Mouse (Mus musculus): ENCODE measurements around the gene Maml2. TPM values are rescaled to one million over a fixed set of nuclear protein-coding genes. Genes with fewer than 3 reads are reported as not detected.
A peak's percentile ranks its signal among the peaks of the same experiment; 100 is the strongest.

Gene Maml2
- polyA plus RNA-seq, 1 experiment from 2014 or later, result 10.0 TPM

DNA sequence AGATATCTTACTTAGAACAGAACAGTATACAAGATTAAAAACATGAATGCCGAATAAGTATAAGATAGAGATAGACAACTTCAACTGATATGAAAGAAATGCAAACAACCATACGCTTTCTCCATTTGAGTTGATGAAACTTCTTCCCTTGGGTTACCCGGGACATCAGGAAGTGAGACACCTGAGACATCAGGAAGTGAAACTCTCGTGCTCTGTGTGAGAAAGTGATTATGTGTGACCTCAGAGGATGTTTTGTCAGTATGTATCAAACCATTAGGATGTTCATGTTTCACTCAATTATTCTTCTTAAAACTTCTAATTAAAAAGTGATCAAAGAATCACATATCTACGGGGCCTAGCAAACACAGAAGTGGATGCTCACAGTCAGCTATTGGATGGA is 257.0 kb downstream of the Maml2 start:
- Histone ChIP-seq H3K4me3 (no peak overlapping the region), H3K9me3 (no peaks in the 10 kb centered on the region), H3K36me3 (replicated peaks) (no peaks in the 10 kb centered on the region), H3K27me3 (replicated peaks) (no peaks in the 10 kb centered on the region), H3K27ac (no peak overlapping the region), H3K4me2 (no peak overlapping the region), H3K4me1 (no peaks in the 10 kb centered on the region), H3K9ac (no peak overlapping the region)
- WGBS, result 94% methylated on average over 5 of the region's 5 CpGs
- no peak for ATAC-seq (replicated peaks)

DNA sequence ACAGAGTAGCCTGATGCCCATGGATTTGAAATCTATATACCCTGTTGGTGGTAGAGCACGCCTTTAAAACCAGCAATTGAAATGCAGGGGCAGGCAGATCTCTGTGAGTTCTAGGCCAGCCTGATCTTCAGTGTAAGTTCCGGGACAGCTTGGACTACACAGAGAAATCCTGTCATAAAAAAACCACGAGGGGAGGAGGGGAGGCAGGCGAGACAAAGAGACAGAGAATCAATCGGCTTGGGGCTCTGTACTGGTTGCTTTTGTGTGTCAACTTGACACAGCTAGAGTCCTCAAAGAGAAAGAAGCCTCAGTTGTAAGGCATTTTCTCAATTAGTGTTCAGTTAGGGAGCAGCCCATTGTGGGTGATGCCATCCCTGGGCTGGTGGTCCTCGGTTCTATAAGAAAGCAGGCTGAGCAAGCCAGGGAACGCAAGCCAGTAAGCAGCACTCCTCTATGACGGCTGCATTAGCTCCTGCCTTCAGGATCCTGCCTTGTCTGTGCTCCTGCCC is 258.3 kb downstream of the Maml2 start:
- H3K4me3 ChIP-seq, result no peak overlapping the region
- no peak for ATAC-seq (replicated peaks)
- no peak overlapping the region for H3K4me2 ChIP-seq
- no peaks in the 10 kb centered on the region for H3K36me3 ChIP-seq (replicated peaks)
- no peaks in the 10 kb centered on the region for H3K9me3 ChIP-seq
- no peaks in the 10 kb centered on the region for H3K27me3 ChIP-seq (replicated peaks)
- no peaks in the 10 kb centered on the region for H3K4me1 ChIP-seq
- no peak overlapping the region for H3K27ac ChIP-seq
- WGBS, result 35% methylated on average over 8 of the region's 8 CpGs
- H3K9ac ChIP-seq, result no peak overlapping the region

DNA sequence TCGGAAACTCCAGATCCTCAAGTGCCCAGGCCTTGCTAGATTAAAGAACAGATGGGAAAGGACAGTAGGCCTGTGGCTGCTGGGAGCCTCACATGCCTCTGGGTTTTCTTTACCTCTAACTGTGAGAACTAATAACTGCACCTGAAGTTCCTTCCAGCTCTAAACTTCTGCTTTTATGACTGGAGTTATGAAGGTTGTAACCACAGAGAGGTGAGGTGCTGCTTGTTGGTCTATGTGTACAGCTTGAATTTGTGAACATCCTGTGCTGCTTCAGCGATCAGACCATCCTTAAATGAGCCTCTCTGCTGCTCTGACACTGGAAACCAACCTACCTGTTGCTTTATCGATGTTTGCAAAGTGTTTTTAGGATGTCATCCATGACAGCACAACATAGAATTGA is 258.9 kb downstream of the Maml2 start:
- Histone ChIP-seq H3K9me3 (no peaks in the 10 kb centered on the region), H3K4me2 (no peak overlapping the region), H3K4me1 (no peaks in the 10 kb centered on the region), H3K27ac (no peak overlapping the region), H3K9ac (no peak overlapping the region), H3K4me3 (no peak overlapping the region), H3K36me3 (replicated peaks) (no peaks in the 10 kb centered on the region), H3K27me3 (replicated peaks) (no peaks in the 10 kb centered on the region)
- 93% methylated on average over 3 of the region's 3 CpGs for WGBS
- no peak for ATAC-seq (replicated peaks)

DNA sequence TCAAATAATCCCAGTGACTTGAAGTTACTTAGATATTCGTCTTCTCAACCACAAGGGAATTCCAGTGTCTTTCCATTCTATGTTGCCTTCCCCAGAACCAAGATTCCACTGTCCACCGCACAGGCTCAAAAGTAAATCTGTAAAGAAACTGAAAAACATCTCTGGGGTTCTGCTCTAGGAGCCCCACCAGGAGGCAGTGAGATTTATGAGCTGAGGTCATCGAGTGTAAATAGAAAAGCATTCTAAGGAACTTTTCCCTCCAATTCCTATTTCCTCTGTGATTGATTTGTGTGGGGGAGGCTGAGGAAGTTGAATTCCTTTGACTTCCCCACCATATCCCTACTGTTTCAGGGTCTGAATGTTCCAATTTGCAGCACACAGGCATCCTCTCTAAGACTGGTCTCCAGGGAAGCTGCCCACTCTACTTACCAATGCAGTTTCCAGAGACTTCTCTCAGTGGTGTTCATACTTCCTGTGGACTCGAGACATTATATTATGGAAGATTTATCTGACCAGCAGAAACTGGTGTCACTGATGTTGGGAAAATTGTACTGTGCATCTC is 261.1 kb downstream of the Maml2 start:
- H3K27ac ChIP-seq, result no peak overlapping the region
- no peaks in the 10 kb centered on the region for H3K27me3 ChIP-seq (replicated peaks)
- H3K9ac ChIP-seq, result no peak overlapping the region
- ATAC-seq (replicated peaks), result no peak
- H3K9me3 ChIP-seq, result no peaks in the 10 kb centered on the region
- peaks cover 6% of the 10 kb centered on the region; the same call in 1 of the 2 replicates for H3K4me1 ChIP-seq
- no peak overlapping the region for H3K4me2 ChIP-seq
- H3K4me3 ChIP-seq, result no peak overlapping the region
- WGBS, result 76% methylated on average over 4 of the region's 4 CpGs
- H3K36me3 ChIP-seq (replicated peaks), result no peaks in the 10 kb centered on the region

DNA sequence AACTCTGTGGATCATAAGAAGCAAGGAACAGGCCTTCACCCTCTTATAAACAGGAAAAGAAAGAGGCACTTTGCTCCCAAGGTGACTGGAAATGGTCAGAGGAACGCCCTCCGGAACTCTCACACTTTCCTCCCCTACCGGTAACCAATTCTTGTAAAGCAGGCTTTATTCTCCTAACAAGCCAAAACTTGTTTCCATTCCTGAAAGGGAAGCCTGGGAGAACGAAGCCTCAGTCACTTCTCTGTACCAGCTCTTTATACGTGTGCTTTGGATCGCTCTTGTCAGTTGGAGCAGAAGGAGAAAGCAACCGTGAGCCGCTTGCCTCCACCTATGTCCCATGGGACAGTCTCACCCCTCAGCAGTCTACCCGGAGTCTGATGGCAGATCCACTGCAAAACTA is 262.9 kb downstream of the Maml2 start:
- Histone ChIP-seq H3K9ac (no peak overlapping the region), H3K27me3 (replicated peaks) (no peaks in the 10 kb centered on the region), H3K9me3 (no peaks in the 10 kb centered on the region), H3K4me3 (no peak overlapping the region), H3K4me2 (no peak overlapping the region), H3K4me1 (peaks cover 12% of the 10 kb centered on the region; the same call in 1 of the 2 replicates), H3K36me3 (replicated peaks) (no peaks in the 10 kb centered on the region), H3K27ac (no peak overlapping the region)
- 86% methylated on average over 9 of the region's 9 CpGs for WGBS
- ATAC-seq (replicated peaks), result no peak

DNA sequence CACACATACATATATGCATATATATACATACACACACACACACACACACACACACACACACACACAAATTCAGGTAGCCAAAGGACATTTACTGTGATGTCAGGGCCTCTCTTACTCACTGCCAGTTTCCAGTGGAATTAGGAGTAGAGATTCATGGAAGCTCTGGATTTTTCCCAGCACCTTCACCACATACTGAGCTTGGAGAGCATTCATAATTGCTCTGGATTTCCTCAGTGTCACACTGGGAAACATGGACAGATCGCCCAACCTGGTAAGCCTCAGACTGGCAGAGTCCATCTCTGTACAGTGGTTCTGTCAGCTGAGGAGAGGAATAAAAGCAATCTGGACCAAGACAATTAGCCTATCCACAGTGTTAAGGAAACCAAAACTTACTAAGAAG is 263.6 kb downstream of the Maml2 start:
- H3K4me2 ChIP-seq, result no peak overlapping the region
- no peak for ATAC-seq (replicated peaks)
- H3K36me3 ChIP-seq (replicated peaks), result no peaks in the 10 kb centered on the region
- H3K4me3 ChIP-seq, result no peak overlapping the region
- WGBS, result 94% methylated on average over 1 of the region's 1 CpGs
- H3K27ac ChIP-seq, result no peak overlapping the region
- H3K9ac ChIP-seq, result no peak overlapping the region
- no peaks in the 10 kb centered on the region for H3K27me3 ChIP-seq (replicated peaks)
- peaks cover 12% of the 10 kb centered on the region; the same call in 1 of the 2 replicates for H3K4me1 ChIP-seq
- H3K9me3 ChIP-seq, result no peaks in the 10 kb centered on the region

DNA sequence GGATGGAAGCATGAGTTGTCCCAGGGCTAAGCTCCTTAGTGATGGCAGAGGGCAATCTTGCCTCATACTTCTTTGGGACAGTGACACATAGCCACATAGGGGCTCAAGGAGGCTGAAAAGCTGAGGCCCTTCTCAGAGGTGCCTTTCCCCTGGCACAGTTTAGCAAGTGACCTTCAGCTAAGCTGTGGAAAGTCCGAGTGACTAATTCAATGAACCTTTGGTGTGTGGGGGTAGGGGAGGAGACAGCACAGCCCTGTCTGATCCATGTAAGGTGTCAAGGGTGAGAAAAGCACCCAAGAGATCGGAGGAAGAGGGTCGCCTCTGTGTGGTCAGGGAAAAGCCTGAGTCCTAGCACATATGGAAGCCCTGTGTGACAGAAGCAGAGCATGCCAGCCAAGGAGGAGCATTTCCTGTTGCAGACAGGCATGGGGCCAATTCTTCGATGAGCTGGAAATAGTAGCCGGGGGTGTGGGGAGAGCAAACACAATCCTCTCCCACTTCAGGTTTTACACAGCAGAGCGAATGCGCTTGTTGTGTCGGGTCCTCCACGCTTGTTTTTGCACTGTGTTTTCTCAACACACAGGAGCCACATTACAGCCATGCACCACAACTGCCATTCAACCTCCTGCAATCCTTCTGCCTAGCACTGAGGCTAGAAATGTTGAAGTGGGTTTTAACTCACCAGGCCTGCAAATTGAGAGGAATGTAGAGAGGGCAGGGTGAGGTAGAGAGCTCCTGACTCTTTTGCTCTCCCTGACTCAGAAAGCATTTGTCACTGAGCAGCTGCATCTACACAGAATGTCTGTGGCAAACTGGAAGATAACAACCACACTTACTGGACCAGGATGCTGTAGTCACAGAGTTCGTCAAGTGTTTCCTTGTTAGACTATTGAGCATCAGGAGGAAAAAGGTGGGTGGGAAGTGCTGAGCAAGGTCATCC is 266.0 kb downstream of the Maml2 start:
- Histone ChIP-seq H3K27ac (no peak overlapping the region), H3K9ac (no peak overlapping the region), H3K36me3 (replicated peaks) (no peaks in the 10 kb centered on the region), H3K4me1 (peaks cover 12% of the 10 kb centered on the region; the same call in 1 of the 2 replicates), H3K4me3 (no peak overlapping the region), H3K27me3 (replicated peaks) (no peaks in the 10 kb centered on the region), H3K9me3 (no peaks in the 10 kb centered on the region), H3K4me2 (no peak overlapping the region)
- WGBS, result 72% methylated on average over 10 of the region's 10 CpGs
- ATAC-seq (replicated peaks), result peak; percentile 26

DNA sequence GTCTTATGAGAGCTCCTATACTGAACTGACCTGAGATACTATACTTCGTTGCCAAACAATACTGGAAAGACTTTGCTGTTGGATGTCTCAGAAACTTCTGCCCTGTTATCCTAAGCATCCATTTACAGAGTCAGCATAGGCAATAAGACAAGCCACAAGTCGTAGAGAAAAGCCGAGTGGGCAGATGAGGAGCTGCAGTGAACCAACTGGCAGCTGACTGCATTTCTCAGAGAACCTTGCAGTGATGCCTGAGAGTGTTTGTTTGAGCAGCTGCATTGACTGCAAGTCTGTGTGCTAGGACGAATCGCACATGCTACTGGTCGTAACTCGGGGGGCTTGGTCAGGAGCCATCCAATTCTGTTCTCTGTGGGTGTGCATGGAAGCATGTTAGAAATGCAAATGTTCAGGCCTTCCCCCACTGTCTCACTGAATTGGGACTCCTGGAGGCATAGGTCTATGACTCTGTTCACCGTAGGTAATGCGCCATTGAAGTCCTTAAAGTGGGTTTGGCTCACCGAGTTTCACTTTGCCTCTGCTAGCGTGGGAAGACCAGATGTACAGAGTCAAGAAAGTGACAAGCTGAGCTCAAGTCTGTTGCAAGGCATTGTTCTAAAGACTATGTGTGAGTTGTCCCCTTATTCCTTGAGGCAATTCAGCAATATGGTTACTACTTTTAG is 267.7 kb downstream of the Maml2 start:
- H3K9ac ChIP-seq, result no peak overlapping the region
- WGBS, result 57% methylated on average over 11 of the region's 11 CpGs
- ATAC-seq (replicated peaks), result no peak
- no peak overlapping the region for H3K4me3 ChIP-seq
- peaks cover 12% of the 10 kb centered on the region; the same call in 1 of the 2 replicates for H3K4me1 ChIP-seq
- H3K36me3 ChIP-seq (replicated peaks), result no peaks in the 10 kb centered on the region
- no peak overlapping the region for H3K27ac ChIP-seq
- H3K27me3 ChIP-seq (replicated peaks), result no peaks in the 10 kb centered on the region
- no peaks in the 10 kb centered on the region for H3K9me3 ChIP-seq
- no peak overlapping the region for H3K4me2 ChIP-seq

DNA sequence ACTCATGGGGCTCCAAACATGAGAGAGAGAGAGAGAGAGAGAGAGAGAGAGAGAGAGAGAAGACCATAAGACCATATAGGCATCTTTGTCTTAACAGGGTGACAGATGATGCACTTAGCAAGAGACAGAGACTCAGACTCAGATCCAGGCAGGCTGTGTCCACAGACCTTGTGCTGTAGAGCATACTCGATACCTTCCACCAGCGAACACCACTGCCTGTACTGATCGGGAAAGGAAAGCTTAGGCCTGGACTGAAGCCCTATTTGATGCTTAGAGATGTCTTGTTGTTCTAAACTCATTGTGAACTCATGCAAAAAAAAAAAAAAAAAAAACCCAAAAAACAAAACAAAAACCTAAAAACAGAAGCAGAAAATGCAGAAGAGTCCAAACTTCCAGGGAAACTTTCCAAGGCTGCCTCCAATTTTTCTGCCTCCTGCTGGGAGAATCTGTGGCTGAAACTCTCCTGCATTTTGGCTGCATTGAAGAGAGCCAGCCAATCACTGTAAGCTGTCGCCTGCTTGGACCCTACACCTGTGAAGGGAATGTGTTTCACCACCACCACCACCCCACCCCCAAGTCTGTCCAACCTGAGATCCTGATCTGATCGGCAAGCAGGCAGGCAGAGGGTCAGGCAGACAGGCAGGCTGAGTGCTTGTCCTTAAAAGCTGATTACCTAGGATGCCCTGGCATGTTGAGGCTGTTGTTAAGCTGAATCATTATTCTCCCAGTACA is 268.6 kb downstream of the Maml2 start:
- Histone ChIP-seq H3K4me1 (peaks cover 12% of the 10 kb centered on the region; the same call in 1 of the 2 replicates), H3K27me3 (replicated peaks) (no peaks in the 10 kb centered on the region), H3K9ac (no peak overlapping the region), H3K4me2 (no peak overlapping the region), H3K9me3 (no peaks in the 10 kb centered on the region), H3K4me3 (no peak overlapping the region), H3K27ac (no peak overlapping the region), H3K36me3 (replicated peaks) (no peaks in the 10 kb centered on the region)
- no peak for ATAC-seq (replicated peaks)
- 79% methylated on average over 5 of the region's 5 CpGs for WGBS

DNA sequence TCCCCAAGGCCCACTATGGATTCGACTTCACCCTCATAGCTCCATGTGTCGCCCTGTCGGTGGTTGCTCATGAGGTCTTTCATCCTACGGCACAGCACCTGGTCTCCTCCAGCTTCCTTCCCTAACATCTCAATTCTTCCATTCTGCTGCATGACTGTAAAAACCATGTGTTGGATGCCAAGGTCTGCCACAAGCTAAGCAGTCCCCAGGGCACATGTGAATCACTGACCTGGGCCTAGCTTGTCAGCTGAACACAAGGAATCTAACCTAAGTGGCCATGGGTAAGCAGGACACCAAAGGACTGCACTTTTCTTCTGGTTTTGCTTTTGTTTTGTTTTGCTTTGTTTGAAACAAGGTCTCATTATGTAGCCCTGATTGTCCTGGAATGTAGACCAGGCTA is 271.3 kb downstream of the Maml2 start:
- no peaks in the 10 kb centered on the region for H3K9me3 ChIP-seq
- H3K4me3 ChIP-seq, result no peak overlapping the region
- no peak for ATAC-seq (replicated peaks)
- H3K27ac ChIP-seq, result no peak overlapping the region
- no peaks in the 10 kb centered on the region for H3K27me3 ChIP-seq (replicated peaks)
- no peak overlapping the region for H3K4me2 ChIP-seq
- no peaks in the 10 kb centered on the region for H3K36me3 ChIP-seq (replicated peaks)
- WGBS, result 84% methylated on average over 4 of the region's 4 CpGs
- no peak overlapping the region for H3K9ac ChIP-seq
- H3K4me1 ChIP-seq, result 0 out of 2 replicates have a peak, but pooled peaks cover 4% of the 10 kb centered on the region

DNA sequence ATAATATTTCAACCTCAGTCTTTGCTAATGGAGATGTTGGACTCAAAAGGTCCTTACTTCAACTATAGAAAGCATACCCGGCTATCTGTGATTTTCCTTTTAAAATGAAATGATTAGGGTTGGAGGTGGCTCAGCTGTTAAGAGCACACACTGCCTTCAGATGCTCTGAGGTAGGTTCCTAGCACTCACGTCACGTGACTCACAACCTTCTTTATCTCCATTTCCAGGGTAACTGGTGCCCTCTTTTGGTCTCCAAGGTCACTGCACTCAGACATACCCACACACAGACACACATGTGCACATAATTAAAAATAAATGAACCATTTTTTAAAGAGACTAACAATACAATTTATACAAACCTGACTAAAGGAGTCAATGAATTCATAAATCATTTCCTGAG is 275.1 kb downstream of the Maml2 start:
- no peaks in the 10 kb centered on the region for H3K27me3 ChIP-seq (replicated peaks)
- H3K27ac ChIP-seq, result no peak overlapping the region
- no peaks in the 10 kb centered on the region for H3K9me3 ChIP-seq
- no peak overlapping the region for H3K4me3 ChIP-seq
- 95% methylated on average over 3 of the region's 3 CpGs for WGBS
- H3K36me3 ChIP-seq (replicated peaks), result no peaks in the 10 kb centered on the region
- no peak overlapping the region for H3K4me2 ChIP-seq
- H3K9ac ChIP-seq, result no peak overlapping the region
- no peak for ATAC-seq (replicated peaks)
- no peaks in the 10 kb centered on the region for H3K4me1 ChIP-seq

DNA sequence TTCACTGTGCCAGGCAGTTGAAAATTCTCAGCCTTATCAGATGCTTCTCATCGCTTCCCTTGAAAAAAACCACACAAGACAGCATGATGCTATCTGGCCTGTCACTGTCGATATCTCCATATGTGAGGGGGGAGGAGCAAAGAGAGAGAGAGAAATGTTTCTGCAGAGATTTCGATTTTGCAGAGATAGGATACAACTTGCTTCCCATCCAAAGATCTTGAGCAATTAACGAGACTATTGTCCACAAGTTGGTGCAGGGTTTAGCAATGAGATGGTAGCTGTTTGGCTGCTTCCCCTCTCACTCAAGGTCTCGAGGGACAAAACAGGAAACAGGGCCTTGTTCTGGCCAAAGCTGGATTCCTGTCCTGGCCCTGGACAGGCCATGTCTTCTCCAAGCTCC is 276.3 kb downstream of the Maml2 start:
- WGBS, result 79% methylated on average over 5 of the region's 5 CpGs
- H3K4me3 ChIP-seq, result no peak overlapping the region
- no peaks in the 10 kb centered on the region for H3K27me3 ChIP-seq (replicated peaks)
- H3K36me3 ChIP-seq (replicated peaks), result no peaks in the 10 kb centered on the region
- no peak overlapping the region for H3K4me2 ChIP-seq
- H3K9ac ChIP-seq, result no peak overlapping the region
- H3K9me3 ChIP-seq, result no peaks in the 10 kb centered on the region
- H3K27ac ChIP-seq, result no peak overlapping the region
- no peak for ATAC-seq (replicated peaks)
- no peaks in the 10 kb centered on the region for H3K4me1 ChIP-seq
